Mouse (Mus musculus) spleen, postnatal 36 days (tissue): ENCODE measurements around the gene Sept5.

Source experiments
- DNase-seq, 2 experiments: peaks; one replicate each; pipeline ENCODE4 v3.0.0; 2022; ENCODE audit warnings: low spot score in 2 of 2, mixed read lengths in 1 of 2

Sept5 gene

DNA sequence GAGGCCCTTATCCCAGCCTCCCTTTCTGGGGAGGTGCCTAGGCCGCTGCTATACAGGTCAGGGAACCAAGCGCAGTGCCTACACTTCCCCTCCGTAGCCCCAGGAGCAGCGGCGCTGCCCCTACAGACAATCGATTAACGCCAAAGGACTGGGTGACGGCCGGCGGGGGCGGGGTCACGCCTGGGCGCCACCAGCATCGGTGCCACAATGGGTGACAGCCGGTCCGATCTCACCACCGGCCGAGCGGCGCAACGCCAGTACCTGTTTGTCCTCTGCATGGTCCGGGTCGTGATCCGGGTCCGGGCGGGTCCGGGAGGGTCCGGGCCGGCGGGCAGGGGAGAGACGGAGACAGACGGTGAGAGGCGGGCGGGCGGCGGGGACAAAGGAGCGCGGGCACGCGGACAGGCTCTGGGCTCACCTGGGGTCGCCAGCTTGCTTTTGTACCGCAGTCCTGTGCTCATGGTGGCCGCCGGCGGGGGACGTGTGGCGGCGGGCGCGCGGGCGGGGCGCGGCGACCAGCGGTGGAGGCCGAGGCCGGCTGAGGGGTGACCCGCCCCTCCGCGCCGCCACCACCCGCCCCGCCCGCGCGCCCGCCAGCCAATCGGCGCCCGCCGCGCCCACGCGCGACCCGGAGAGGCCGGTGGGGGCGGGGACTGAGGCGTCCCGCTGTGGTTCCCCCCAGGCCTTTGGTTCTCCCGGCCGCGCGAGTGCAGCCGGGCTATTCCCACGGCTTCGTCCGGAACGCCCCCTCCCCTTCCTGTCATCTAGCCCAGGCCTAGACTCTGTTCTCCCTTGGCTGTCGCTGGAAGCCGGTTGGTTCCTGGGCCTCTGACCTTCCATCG lies at the start of gene Sept5:
Sept5 (minus strand) TSS at position 565 of the 842 bp plus-strand sequence.
- DNase-seq: peak; percentile 18 to 38

DNA sequence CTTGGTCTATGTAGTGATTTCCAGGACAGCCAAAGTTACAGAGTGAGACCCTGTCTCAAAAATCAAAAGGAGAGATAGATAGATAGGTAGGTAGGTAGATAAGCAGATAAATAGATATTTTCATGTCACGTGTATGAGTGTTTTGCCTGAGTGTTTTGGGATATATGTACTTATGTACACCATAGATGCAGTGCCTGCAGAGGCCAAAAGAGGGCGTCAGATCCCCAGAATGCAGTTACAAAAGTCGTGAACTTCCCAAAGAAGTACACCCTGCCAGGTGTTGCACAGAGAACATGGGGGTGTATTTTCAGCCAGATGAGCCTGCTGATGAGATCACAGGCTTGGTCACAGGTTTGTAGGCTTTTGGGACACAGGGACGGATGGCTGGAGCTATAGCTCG lies 49.4 kb upstream of the Sept5 start:
- DNase-seq: no peak

DNA sequence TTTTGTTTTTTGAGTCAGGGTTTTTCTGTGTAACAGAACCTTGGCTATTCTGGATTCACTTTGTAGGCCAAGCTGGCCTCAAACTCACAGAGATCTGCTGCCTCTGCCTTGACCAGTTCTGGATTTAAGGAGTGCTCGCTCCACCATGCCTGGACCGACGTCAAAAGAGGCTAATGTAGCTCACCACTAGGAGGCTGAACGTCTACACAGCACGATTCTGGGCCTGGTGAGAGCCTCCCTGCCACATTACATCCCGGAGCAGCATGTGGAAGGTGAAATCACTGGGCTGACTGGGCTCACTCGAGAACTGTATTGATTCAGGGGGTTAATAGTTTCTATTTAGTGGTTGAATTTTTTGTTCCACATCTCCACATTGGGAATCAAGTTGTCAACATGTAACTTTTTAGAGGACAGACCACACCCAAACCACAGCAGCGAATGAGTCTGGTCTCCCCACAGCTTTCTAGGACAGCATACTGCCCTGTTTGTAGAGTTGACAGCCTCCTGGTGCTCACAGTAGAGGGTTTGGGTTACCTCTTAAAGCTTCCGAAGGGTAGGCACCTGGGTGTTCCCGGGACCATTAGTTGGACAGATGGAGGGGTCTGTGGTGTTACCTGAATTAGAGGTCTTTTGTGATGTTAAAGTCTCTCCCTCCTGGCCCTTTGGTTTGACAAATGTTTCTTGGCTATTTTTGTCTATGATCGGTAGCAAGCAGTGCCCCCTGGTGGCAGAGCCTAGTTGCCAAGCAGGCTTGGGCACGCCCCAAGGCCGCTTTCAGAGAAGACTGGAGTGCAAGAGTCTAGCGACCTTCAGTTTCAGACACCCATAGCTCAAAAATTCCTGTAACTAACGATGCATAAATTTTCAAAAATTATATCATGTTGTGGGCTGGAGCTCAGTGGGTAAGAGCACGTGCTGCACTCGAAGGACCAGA lies 48.3 kb upstream of the Sept5 start:
- peak; percentile 15 to 34 for DNase-seq

DNA sequence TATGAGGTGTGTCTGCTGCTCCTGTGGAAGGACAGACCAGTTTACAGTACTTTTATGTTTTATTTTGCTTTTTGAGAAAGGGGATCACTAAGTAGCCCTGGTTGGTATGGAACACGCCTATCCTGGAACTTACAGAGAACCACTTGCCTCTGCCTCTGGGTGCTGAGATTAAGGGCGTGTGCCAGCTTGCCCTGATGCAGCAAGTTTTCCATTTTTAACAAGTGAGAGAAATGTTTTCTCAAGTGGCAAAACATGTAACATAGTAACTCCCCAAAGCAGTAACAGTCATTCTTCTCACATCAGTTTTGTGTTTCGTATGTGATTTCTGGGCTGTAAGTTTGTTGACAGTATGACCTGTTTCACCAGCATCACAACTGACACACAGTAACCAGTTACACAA lies 43.3 kb upstream of the Sept5 start:
- no peak for DNase-seq

DNA sequence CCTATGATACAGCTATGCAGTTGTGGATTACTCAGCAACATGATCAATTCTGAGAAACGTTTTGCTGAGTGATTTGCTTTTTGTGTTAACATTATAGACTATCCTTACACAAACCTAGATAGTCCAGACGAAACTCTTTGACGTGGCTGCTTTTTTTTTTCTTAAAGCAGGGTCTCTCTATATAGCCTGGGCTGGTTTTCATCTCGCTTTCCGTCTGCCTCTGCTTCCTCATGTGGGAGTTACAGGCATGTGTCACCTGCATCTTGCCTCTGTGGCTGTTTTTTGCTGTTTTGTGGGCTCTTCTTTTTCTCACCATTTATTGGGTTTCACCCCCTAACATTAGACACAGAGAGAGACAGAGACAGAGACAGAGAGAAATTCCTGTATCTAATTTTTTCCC lies 42.3 kb upstream of the Sept5 start:
- no peak for DNase-seq

DNA sequence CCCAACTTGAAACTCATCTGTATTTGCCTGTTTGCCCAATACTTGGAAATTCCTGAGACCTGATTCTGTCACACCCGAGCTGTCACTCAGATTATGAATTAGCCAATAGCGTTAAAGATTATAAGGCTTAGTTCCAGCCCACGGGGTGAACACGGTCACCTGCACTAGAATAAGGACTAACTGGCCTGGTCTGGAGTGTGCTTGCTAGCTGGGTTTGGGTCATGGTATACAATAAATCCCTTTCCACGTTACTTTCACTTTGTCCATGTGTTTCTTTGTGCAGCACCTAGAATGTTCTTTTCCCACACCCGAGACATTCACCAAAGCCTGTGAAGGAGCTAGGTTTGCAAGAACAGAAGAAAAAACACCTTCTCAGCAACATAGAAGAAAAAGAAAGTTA lies 40.2 kb upstream of the Sept5 start:
- DNase-seq: no peak

DNA sequence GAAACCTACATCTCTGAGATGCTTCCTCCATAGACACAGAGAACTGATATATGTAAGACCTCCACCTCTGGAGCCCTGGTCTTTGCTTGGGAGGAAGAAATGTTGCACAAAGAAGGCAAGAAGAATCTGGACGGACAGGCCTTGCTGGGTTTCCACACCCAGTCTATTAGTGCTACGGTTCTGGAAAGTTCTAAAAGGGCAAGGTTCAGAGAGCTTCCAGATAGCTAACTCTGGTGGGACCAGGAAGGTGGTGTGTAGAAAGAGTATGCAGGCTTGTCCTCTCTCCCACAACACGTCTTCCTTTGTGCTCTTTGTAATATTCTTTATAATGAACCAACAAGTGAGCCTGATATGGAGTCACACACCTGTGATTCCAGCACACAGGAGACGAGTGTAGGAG lies 28.8 kb upstream of the Sept5 start:
- no peak for DNase-seq

DNA sequence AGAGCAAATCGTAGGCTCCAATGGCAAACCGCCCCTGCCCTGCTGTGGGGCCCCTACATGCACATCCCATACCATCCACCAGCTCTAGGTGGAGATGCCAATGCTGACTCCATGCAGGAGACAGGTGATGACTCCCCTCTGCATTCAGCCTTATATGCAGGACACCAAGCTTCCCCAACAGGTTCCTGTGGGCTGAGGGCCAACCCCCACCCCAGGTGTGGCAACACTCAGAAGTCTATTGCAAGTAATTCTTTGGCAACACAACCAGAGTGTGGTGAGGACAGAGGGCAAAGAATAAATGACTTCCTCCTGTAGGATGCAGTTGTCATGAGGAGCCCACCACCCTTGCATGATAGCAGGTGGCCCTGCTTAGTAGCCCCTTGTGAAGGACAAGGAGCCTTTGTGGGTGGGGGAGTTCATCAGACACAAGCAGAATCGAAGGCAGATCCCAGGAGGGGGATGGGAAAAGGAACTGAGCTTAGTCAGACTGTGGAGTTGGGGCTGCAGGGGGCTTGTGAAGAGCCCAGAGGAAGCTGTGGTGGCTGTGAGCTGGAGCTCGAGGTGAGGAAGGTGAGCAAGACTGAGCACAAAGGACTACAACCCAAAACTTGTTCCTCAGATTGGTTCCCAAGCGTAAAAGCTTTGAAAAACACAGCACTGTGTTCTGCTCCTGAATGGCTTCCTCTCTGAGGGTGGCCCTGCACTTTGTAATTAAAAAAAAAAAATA lies 25.8 kb upstream of the Sept5 start:
- peak in 1 of 2 experiments; percentile 18 for DNase-seq

DNA sequence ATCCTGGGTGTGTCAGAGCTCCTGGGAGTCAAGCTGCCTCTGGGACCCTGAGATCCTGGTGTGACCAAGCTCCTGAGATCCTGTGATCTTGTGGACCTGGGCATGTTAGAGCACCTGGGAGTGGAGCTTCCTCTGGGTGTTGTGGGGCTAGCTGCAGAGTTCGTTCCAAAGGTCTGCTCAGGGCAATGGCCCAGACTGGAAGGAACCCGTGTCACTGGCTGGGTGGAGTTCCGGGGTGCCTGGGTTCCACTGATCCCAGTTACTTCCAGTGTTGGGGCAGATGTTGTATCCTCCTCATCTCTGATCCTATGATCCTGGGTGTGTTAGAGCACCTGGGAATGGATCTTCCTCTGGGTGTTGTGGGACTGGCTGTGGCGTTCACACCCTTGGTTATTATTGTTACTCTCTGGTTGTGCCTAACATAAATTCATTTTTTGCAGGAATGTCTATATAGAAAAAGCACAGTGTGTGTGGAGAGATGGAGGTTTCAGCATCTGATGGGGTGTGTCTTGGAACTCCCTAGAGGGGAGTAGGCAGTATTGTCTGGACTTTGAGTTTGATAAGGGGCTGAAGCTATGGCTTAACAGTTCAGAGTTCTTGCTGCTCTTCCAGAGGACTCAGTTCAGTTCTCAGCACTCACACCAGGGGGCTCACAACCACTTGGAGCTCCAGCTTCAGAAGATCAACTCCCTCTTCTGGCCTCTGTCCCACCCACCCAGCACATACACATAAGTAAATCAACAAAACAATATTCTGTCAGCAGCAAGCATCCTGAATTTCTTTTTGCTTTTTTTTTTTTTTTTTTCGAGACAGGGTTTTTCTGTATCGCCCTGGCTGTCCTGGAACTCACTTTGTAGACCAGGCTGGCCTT lies 23.8 kb upstream of the Sept5 start:
- no peak for DNase-seq

DNA sequence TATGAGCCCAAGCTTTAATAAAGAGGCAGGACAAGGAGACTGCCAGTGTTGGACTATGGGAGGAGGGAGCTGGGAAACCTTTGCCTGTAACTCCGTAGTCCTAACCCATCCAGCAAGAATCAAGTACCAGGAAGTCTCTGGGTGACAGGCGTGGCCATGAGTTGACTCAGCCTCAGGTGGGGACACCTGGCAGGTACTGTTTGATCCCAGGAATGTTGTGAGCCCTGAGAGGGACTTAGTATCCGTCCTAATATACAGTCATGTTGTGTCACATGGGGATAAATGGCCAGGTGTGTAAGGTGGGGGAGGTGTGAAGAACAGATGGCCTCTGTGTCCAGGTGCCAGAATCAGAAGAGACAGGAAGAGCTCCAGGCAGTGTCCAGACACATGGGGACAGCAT lies 19.4 kb upstream of the Sept5 start:
- DNase-seq: no peak

DNA sequence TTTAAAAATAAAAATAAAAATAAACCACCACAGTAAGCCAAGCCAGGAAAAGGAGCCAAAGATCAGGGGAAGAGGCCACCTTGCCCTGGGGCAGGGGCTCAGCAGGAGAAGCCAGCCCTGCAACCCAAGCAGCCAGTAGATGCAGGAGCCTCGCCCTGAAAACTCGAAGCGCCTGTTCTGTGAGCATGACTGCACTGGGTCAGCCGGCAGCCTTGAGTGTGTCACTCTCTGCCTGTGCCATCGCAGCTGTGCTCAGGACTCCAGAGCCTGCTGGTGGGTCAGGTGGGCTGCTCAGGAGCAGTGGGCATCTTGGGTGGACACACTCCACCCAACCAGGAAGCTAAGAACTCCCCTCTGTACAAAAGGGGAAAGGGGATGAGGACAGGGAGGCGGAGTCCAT lies 15.6 kb upstream of the Sept5 start:
- no peak for DNase-seq

DNA sequence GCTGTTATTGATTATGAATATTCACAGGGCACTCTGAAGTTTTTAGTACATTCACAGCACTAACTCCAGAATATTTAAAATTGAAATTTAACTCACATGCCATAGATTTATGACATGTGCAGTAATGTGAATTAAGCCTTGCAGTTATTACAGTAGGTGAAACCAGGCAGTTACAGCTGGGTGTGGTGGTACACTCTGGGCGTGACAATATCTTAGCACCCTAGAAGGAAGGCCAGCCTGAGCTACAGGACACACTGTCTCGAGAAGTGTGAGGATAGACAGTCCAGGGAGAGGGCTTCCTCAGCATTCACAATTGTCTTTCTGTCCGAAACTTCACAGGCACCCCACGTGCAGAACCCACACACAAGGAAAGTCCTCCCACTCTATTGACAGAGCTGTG lies 14.7 kb upstream of the Sept5 start:
- DNase-seq: no peak

DNA sequence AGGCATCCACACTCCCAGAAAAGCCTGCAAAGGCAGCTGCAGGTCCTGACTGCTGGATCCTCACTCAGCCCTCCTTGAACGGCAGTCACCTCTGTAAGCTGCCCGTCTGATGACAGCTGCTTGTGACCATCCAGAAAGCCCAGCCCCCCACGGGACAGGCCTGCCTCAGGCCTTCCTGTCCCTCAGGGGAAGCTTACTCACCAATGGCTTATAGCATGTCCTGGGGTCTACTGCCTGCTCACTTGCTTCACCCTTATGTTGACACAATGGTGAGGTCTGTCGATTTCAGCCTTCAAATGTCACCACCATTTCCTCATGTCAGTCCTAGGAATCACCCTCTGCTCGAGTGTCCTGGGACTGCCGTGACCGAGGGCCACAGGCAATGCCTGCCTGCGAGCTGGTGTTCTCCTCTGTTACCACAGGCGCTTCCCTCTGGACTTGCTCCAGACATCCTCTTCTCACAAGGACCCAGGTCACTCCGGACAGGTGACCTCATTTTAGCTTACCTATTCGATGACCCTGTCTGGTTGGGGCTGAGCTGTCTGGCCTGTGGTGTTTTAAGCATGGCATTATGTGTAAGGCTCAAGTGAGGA lies 13.7 kb upstream of the Sept5 start:
- no peak for DNase-seq

DNA sequence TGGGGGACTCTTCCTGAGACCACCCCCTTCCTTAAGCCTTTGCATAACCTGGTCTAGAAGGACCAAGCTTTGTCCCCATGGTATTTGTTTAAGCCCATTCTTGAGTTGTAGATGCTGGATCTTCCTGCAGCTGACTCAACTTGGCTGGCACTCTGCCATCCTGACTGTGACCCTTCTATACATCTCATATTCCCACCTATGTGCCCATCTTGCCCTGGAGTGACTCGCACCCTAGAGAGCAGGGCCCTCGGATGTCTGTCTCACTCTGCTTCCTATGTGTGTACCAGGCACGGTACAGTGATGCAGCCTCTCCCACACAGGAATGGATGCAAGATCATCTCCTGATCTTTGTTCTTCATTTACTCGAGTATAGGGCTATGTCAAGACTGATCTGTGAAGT lies 13.1 kb upstream of the Sept5 start:
- no peak for DNase-seq

DNA sequence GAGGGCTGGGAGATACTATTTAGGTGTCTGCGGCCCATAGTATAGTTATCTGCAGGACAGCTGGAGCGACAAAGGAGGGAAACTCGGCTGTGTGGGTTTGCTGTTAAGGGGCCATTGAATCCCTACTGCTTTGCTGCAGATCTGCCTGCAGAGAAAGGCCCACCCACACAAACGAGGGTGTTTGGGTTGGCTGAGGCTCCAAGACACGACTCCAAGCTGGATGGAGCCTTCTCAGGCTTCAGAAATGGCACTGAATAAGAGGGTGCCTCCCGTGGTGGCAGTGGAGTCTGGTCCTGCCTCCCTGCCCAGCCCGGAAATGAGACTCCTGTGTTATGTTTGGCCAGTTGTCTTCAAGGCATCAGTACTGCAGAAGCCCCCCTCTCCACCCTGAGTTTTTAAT lies 12.5 kb upstream of the Sept5 start:
- DNase-seq: no peak

DNA sequence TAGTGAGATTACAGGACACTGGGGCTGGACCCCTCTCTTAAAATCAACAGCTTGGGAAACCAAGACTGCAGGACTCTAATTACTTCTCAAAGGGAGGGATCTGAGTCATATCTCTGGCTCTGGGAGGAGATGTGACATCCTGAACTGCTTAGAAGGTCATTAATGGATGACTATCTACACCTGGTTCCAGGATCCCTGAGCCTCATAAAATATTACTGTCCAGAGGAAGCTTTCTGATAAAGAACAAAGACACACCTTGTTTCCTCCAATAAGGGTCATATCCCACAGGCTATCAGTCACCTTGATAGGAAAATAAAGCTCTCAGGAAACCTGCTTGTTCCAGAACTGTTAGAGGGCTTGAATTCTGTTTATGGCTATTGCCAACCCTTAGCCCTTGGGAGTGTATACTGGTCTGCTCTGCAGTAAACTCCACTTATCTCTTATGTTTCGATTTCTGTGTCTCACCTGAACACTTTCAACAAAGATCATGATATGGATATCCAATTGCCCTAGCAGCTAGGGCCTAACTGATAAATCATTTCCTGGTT lies 9.7 kb upstream of the Sept5 start:
- no peak for DNase-seq

DNA sequence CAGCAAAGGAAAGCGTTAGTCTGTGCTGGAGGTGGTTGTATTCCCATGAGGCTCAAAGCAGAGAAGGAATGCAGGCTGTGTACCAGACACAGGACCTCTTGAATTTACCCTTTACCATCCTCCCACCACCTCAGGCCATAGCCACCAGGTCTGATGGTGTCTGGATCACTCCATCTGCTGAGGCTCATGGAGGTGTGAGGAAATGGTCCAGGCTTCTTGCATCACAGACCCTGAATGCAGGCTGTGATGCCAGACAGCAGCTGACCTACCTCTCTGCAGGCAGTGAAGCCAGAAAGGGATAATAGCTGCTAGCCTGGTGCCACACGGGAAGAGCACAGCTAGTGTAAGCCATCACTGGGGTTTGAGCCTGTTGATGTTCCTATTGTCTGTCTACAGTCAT lies 8.6 kb upstream of the Sept5 start:
- no peak for DNase-seq

DNA sequence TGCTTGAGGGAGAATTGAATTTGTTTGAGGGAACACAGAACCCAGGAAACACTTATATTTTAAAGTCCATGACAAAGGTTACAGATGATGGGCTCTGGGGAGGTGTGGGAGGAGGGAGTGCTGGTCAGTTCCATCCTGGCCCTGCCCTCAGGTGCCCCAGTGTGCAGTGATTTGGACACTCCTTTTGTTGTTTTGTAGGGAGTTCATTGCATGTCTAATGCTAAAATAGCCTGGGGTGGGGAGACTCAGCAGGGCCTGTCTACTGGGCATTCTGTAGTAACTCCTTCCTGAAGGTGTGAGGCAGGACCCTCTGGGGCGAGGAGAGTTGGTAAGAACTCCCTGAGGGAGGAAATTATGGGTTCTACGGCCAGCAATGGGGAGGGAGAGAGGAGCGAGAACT lies 7.0 kb upstream of the Sept5 start:
- DNase-seq: no peak

DNA sequence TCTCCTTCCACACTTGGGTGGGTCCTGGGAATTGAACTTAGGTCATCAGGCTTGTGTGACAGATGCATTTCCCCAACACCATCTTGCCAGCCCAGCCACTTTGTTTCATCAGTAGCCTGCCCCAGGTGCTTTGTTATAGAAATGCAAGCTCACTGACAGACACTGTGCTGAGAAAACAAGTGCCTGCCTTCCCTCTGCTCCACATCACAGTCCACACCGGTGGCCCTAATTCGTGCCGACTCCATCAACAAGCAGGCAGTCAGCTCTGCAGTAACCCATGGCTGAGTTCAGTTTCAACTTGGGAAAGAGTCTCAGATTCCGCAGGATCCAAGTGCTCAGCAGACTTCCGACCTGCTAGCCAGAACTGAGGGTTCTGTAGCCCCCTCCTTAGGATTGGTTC lies 6.6 kb upstream of the Sept5 start:
- no peak for DNase-seq

DNA sequence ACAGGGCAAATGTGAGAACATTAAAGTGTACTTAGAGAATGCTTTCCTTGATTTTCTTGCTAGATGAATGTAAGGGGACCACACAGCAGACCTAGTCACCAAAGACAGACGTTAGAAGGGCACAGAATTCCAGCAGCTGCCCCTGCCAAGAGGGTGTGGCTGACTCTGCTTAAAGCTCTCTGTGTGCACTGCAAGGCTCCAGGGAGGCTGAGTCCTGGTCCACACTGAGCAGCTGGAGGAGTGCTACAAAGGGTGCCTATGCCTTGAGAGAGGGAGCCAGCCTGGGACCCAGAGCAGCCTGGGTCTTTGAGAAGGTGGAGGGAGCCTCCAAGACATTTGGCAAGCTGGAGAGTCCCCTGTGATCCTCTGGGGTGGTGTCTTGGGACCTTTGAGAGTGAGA lies 3.6 kb upstream of the Sept5 start:
- DNase-seq: no peak

DNA sequence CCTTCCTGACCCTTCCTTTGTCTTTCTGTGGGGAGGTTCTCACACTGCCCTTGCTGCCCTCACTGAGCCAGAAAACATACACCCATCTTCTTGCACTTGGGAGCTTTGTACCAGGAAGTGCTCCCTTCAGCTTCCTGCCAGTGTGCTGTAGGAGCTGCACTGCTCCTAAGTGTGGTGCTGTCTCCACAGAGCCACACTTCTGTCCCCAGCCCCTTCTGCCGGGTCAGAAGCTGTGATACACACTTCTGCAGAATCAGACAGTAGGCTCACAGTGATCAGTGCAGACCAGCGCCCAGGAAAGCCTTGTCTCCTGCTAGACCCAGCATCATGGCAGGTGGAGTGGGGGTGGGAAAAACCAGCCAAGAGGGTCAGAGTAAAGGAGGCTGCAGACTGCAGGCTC lies 3.1 kb upstream of the Sept5 start:
- no peak for DNase-seq
